Mouse (Mus musculus) forebrain, embryonic 11.5 days (tissue): ENCODE measurements around the gene Hemk1. TPM values are rescaled to one million over a fixed set of nuclear protein-coding genes. Genes with fewer than 3 reads are reported as not detected.

Source experiments
- ATAC-seq: fragments of 200-750 bp; cut with Nextera tagmentation; replicated peaks from 2 replicates; pipeline ENCODE4 v1.8.0; 2017; ENCODE audit warnings: moderate TSS enrichment; ENCODE audit not compliant: low FRiP score
- DNase-seq: peaks from one replicate; pipeline ENCODE4 v3.0.0-alpha.2; 2017; ENCODE audit warnings: low spot score
- H3K27ac ChIP-seq: fragments of 300-500 bp; sonication (generic); 2 replicates; pipeline ENCODE4 v1.5.1; 2014; ENCODE audit warnings: low read depth, low read length
- H3K27me3 ChIP-seq: fragments of 300-500 bp; sonication (generic); 2 replicates; pipeline ENCODE4 v1.6.1; 2014; ENCODE audit warnings: mild to moderate bottlenecking, low read length, mixed read lengths; ENCODE audit not compliant: control insufficient read depth, insufficient read depth
- H3K36me3 ChIP-seq: fragments of 300-500 bp; sonication (generic); 2 replicates; pipeline ENCODE4 v1.6.1; 2014; ENCODE audit warnings: mild to moderate bottlenecking, low read length, moderate library complexity, mixed read lengths; ENCODE audit not compliant: control insufficient read depth, insufficient read depth
- H3K4me1 ChIP-seq: fragments of 300-500 bp; sonication (generic); replicated peaks from 2 replicates; pipeline ENCODE4 v1.6.1; 2014; ENCODE audit warnings: low read length, mixed read lengths; ENCODE audit not compliant: control insufficient read depth, insufficient read depth
- H3K4me2 ChIP-seq: fragments of 300-500 bp; sonication (generic); 2 replicates; pipeline ENCODE4 v1.6.1; 2014; ENCODE audit warnings: low read depth, mild to moderate bottlenecking, low read length, moderate library complexity, mixed read lengths; ENCODE audit not compliant: severe bottlenecking
- H3K4me3 ChIP-seq: fragments of 300-500 bp; sonication (generic); 2 replicates; pipeline ENCODE4 v1.5.1; 2014; ENCODE audit warnings: low read depth, low read length
- H3K9ac ChIP-seq: fragments of 300-500 bp; sonication (generic); 2 replicates; pipeline ENCODE4 v1.6.1; 2014; ENCODE audit warnings: low read length
- H3K9me3 ChIP-seq: fragments of 300-500 bp; sonication (generic); 2 replicates; pipeline ENCODE4 v1.6.1; 2016; ENCODE audit warnings: low read length, mixed read lengths; ENCODE audit not compliant: control insufficient read depth
- WGBS: fragments of 180-500 bp; shearing (Covaris S2); extraction: QIAGEN DNeasy Blood & Tissue Kit; methylation state at CpG from one replicate; pipeline ENCODE4 v1.1.7; 2014; 5-methylcytosine and 5-hydroxymethylcytosine counted together
- polyA plus RNA-seq: library from polyadenylated mRNA; unstranded; fragments of >200 nt; fragmentation: Nextera tagmentation; extraction: Ambion mirVana; gene quantifications from 2 replicates; pipeline ENCODE4 v1.2.1, GENCODE M21; 2014

Gene Hemk1
- polyA plus RNA-seq, 1 experiment from 2014 or later, result 11.2 TPM

DNA sequence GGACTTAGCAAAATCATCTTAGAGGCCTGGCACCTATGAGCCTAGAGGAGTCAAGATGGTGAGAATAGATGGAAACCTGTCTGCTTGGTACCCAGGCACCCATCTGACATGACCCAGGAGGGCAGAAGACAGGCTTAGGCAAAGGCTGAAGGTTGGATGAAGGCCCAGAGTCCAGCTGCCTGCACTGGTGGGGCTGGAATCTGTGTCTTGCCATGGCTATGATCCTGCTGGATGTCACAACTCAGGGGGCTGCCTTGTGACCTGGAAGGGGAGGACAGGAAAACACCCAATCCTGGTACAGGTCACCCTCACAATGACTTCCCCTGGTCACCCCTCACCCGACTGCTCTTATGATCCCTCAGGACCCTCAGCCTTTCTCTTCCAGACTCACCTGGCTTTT lies 16.7 kb upstream of the Hemk1 start:
- DNase-seq (no peak), ATAC-seq (no peak)
- H3K9me3 ChIP-seq, result no peaks in the 10 kb centered on the region
- WGBS, result 64% methylated on average over 1 of the region's 1 CpGs
- no peak overlapping the region for H3K4me2 ChIP-seq
- H3K4me1 ChIP-seq, result no peaks in the 10 kb centered on the region
- H3K4me3 ChIP-seq, result no peak overlapping the region
- no peak overlapping the region for H3K9ac ChIP-seq
- H3K27me3 ChIP-seq, result no peaks in the 10 kb centered on the region
- no peak overlapping the region for H3K27ac ChIP-seq
- H3K36me3 ChIP-seq, result no peaks in the 10 kb centered on the region

DNA sequence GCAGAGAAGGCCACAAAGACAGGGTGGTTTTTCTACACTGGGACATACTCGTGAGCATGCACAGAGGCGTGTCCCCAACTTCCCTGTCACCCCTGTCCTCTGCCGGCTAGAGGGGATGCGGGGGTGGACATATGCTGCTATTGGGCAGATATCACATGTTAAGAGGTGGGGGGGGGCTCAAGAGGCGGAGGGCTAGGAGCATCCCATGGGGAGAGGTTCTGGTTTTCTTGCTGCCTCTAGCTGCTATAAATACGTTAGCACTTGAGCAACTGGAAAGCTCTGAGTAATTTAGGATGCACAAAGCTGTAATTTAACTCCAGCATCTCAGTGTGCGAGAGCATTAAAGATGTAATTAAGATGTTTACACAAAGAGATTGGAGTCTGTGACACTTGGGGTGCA lies 11.2 kb upstream of the Hemk1 start:
- ATAC-seq (no peak), DNase-seq (no peak)
- Histone ChIP-seq H3K4me1 (no peaks in the 10 kb centered on the region), H3K27me3 (no peaks in the 10 kb centered on the region), H3K9me3 (no peaks in the 10 kb centered on the region), H3K9ac (no peak overlapping the region), H3K4me2 (no peak overlapping the region), H3K27ac (no peak overlapping the region), H3K4me3 (no peak overlapping the region), H3K36me3 (no peaks in the 10 kb centered on the region)
- WGBS, result 73% methylated on average over 7 of the region's 7 CpGs

DNA sequence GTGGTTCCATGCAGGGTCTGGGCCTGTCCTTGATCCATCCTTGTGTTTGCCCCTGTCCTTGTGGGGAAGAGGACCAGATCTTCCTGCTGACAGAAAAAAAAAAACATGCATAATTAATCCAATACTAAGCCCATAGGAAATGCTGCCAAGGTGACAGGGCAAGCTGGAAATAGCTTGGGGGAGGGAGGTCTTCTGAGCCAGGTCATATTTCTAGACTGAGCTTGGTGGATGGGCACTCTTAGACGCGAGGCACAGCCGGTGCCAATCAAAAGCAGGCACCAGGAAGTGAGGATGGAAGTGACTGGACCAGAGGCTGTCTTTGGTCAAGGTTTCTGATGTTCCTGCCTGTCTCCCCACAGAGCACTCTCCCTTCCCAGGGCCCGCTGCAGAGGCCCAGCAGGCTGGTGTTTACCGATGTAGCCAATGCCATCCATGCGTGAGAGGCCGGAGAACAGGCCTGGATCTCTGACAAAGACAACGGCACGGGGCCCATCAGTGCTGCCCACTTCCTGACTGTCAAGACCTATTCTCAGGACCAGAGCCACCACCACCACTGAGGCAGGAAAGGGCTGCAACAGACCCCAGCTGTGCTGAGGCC lies 9.5 kb upstream of the Hemk1 start:
- H3K9me3 ChIP-seq, result no peaks in the 10 kb centered on the region
- no peak overlapping the region for H3K9ac ChIP-seq
- DNase-seq (no peak), ATAC-seq (no peak)
- no peaks in the 10 kb centered on the region for H3K36me3 ChIP-seq
- no peak overlapping the region for H3K4me3 ChIP-seq
- H3K27me3 ChIP-seq, result no peaks in the 10 kb centered on the region
- no peak overlapping the region for H3K4me2 ChIP-seq
- no peaks in the 10 kb centered on the region for H3K4me1 ChIP-seq
- WGBS, result 87% methylated on average over 9 of the region's 9 CpGs
- H3K27ac ChIP-seq, result no peak overlapping the region

DNA sequence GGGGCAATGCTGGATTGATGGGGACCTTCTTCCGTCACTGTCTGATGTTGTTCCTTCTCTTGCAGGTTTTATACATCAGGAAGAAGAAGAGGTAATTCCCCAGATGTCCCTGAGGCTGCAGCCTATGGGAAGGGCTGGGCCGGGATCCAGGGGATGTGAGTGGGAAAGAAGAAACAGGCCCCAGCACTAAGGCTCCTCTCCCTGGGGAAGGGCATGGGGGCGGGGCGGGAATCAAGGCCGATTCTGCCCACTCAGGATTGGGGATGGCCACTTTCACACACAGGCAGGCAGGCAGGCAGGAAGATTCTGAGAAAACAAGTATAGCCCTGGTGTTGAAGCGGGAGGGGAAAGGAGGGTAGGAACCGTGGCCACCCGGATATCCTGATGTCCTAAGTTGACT lies 7.9 kb upstream of the Hemk1 start:
- Histone ChIP-seq H3K9ac (no peak overlapping the region), H3K4me1 (no peaks in the 10 kb centered on the region), H3K4me2 (no peak overlapping the region), H3K4me3 (no peak overlapping the region), H3K27me3 (no peaks in the 10 kb centered on the region; the same call in 1 of the 2 replicates), H3K36me3 (no peaks in the 10 kb centered on the region), H3K9me3 (no peaks in the 10 kb centered on the region), H3K27ac (no peak overlapping the region)
- no peak for ATAC-seq
- no peak for DNase-seq
- 88% methylated on average over 8 of the region's 8 CpGs for WGBS

DNA sequence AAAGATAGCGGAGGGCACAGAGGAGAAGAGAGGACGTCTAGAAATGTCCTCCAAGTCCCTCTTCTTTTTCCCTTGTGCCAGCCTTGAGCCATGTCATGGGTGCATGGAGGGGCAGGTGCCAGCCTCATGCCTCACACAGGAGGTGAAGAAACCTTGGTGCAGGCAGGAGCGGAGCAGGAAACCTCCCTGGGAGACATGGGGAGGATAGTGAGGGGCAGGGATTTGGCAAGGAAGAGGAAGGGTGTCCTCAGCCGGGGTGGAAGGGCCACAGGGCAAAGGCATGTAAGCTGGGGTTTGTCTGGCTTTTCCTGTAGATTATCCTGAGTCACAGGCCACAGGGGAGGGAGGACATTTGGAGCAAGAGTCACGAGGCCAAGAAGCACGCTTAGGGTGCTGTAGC lies 5.9 kb upstream of the Hemk1 start:
- Histone ChIP-seq H3K4me2 (no peak overlapping the region), H3K9ac (no peak overlapping the region), H3K4me3 (no peak overlapping the region), H3K27me3 (no peaks in the 10 kb centered on the region; the same call in 1 of the 2 replicates), H3K36me3 (no peaks in the 10 kb centered on the region), H3K9me3 (no peaks in the 10 kb centered on the region), H3K4me1 (no peaks in the 10 kb centered on the region), H3K27ac (no peak overlapping the region)
- DNase-seq (no peak), ATAC-seq (no peak)
- 69% methylated on average over 6 of the region's 6 CpGs for WGBS

DNA sequence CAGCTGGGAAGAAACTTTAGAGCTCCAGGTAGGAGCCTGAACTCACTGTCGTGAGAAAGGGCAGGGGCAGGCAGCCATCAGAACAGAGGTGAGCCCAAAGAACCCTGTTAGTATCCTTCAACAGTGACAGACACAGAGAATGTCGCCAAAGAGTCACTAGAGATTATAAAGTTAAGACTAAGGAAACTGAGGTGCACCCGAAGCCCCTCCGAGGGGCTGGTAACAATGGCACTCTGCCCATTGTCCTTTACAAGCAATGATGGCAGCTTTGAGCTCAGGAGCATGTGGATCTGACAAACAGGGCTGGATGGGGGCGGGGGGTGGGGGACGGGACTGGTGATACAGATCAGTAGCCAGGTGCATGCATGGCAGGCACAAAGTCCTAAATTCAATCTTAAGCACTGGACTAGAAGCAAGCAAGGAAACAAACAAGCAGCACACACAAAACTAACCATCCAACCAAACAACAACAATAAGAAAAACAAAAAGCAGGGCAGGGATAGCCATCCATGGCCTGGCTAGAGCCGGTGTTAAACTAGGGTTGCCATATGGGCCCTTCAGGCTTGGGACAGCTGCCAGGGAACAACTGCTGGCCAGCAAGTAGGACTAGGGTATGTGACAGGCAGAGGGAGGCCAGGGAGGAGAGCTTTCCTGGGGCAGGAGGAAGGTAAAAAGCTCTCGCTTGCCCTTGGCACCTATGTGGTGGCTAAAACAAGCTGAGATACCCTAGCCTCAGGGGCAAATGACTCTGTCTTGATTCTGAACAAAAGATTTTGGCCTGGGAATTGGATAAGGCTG lies 5.2 kb upstream of the Hemk1 start:
- Histone ChIP-seq H3K27me3 (no peaks in the 10 kb centered on the region; the same call in 1 of the 2 replicates), H3K4me1 (no peaks in the 10 kb centered on the region; the same call in 1 of the 2 replicates), H3K9me3 (no peaks in the 10 kb centered on the region), H3K4me3 (no peak overlapping the region), H3K36me3 (no peaks in the 10 kb centered on the region), H3K27ac (no peak overlapping the region), H3K9ac (no peak overlapping the region), H3K4me2 (no peak overlapping the region)
- WGBS, result 73% methylated on average over 8 of the region's 8 CpGs
- DNase-seq, result no peak
- no peak for ATAC-seq

DNA sequence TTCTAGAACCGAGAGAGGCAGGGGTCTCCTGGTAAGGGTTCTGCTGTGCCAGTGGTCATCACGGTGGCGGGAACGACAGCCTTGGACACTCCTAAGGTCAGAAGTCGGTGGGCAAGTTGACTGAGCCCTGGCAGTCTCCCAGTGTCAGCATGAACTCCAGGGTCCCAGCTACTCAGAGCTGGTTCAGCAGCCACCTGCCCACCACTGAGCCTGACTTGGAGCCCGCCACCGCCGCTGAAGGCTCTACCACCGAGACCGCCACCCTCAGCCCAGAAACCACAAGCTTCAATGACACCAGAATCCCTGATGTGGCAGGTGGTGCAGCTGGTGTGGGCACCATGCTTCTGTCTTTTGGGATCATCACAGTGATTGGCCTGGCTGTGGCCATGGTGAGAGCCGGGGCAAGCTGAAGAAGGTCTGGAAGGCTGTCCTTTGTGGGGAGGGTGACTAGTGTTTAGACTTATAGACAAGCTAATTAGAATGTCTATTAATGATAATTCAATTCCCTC lies 4.1 kb upstream of the Hemk1 start:
- Histone ChIP-seq H3K9me3 (no peaks in the 10 kb centered on the region), H3K9ac (no peak overlapping the region), H3K27ac (no peak overlapping the region), H3K4me3 (no peak overlapping the region), H3K36me3 (no peaks in the 10 kb centered on the region), H3K4me2 (no peak overlapping the region), H3K27me3 (no peaks in the 10 kb centered on the region; the same call in 1 of the 2 replicates), H3K4me1 (no peaks in the 10 kb centered on the region; the same call in 1 of the 2 replicates)
- DNase-seq (no peak), ATAC-seq (no peak)
- 90% methylated on average over 11 of the region's 11 CpGs for WGBS

DNA sequence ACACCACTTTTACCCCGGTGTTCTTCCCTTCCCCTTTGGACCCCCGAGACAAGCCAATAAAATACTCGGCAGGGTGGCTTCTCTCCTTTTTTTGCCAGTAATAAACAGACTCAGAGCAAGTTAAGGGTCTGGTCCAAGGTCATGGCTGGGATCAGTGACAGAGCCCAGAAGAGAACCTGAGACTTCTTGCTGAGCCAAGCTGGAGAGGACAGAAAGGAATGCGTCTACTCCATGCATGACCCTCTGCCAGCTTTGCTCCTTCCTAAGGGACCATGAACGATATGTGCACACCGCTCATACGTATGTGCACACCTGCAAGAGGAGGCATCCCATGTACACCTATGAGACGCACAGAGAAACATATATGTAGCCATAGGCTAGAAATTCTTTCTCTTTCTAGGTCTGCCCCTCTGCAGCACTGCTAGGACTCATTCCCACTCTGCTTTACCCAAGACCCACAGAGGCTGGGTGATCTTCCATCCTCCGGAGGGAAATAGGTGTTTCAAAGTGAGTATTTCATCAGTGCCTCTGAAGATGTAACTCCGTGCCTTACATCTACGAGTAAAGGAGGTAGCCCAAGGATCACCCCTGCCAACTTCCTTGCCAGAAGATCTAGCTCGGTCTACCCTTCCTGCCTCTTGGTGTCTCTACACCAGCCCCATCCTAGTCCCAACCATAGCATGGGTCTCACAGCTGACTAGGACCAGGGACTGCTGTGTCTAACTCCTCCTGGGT lies 2.9 kb upstream of the Hemk1 start:
- H3K4me3 ChIP-seq, result peak overlapping the region; percentile 61
- H3K4me1 ChIP-seq, result no peaks in the 10 kb centered on the region; the same call in 1 of the 2 replicates
- peak overlapping the region; percentile 71 for H3K9ac ChIP-seq
- H3K27me3 ChIP-seq, result no peaks in the 10 kb centered on the region; the same call in 1 of the 2 replicates
- H3K9me3 ChIP-seq, result no peaks in the 10 kb centered on the region
- H3K4me2 ChIP-seq, result peak overlapping the region; percentile 90
- H3K27ac ChIP-seq, result no peak overlapping the region
- ATAC-seq (no peak), DNase-seq (no peak)
- H3K36me3 ChIP-seq, result no peaks in the 10 kb centered on the region
- 59% methylated on average over 12 of the region's 12 CpGs for WGBS
